Mouse (Mus musculus): ENCODE measurements at regions not wholly inside any gene's neighbourhood (a gene's known extent, or its start where the extent isn't known, plus 50 kb on each side); places are given as distances from the start of the nearest gene placed in this dataset.

DNA sequence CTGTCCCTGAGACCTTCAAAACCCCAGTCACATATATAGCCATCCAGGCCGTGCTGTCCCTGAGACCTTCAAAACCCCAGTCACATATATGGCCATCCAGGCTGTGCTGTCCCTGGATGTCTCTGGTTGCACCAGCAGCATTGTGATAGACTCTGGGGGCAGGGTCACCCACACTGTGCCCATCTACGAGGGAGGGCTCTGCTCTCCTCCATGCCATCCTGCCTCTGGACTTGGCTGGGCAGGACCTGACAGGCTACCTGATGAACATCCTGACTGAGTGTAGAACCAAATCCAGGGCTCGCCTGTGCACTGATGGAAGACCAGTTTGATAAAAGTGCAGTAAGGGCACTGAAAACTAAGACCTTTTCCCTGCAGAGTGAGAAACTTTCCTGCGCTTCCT lies 63.1 kb upstream of the S1pr3 start:
- DNase-seq: no peak

DNA sequence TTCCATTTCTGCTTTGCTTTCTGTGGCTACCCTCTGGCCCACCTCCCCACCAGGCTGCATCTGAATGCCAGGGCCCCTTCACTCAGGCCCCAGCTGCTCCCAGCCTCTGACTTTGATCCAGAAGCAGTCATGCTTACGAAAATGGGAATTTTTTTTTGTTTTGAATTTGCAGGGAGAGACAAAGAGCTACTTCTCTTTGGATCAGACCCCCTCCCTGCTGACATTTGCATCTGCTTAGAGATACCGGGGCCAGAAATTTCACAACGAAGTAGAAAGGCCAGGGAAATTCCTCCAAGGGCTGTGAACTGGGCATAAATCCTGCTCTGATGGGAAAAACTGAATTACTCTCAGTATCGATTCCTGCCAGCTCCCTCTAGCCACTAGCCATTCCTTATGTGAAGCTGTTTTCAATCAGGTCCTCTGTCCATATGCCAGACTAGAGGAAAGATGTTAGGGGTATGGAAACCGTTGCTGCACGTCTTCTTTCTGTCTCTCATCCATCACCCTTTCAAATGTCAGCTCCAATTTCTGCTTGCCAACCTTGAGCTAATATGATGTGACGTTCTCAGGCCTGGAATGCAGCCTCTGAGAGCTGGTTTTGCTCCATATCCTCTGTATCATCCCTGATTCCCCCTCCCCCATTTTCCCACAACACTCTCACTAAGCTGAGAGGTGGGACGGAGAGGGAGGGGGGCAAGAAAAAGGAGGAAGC lies 62.4 kb upstream of the S1pr3 start:
- no peak for DNase-seq

DNA sequence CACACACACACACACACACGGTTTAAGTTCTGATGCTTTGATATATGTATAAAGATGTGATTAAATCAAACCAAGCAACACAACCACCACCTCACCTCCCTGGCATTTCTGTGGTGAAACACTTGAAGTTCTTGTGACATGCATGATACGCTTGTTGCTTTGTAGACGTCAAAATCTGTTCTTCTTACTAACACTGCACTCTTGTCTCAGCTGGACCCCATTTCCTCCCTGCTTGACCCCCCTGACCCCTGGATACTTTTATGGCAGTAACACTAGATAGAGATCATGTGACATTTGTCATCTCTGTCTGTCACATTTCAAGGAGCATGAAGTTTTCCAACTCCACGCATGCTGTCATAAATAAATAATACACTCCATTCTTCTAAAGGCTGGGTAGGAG lies 59.7 kb upstream of the S1pr3 start:
- no peak for DNase-seq

DNA sequence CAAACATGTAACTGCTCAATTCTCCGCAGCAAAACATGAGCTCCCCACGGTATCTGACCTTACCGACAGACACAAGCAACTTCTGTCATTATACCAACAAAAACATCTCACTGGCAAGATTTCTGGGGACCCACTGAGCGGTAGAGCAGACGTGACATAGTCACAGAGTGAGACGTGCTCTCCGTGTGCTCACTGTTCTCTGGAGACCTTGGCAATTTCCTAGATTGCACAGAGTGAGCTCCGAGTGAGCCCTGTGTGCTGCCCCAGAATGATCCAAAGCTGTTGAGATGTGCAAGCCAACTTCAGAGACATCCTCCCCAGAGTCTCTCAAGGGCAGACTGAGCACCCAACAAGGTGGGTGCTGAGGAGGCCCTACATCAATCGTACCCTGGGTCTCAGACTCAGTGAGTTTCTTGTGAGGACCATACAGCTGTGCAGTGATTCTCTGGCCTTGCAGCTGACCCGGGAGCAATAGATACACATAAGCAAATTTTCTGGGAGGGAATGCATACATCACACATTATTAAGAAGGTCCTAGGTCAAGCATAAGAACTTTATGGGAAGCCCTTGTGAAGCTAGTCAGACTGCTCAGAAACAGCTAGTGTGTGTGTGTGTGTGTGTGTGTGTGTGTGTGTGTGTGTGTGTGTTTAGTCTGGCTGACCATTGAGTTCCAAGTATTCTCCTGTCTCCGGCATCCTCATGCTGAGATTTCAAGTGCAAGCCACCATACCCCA lies 58.5 kb upstream of the S1pr3 start:
- DNase-seq: no peak

DNA sequence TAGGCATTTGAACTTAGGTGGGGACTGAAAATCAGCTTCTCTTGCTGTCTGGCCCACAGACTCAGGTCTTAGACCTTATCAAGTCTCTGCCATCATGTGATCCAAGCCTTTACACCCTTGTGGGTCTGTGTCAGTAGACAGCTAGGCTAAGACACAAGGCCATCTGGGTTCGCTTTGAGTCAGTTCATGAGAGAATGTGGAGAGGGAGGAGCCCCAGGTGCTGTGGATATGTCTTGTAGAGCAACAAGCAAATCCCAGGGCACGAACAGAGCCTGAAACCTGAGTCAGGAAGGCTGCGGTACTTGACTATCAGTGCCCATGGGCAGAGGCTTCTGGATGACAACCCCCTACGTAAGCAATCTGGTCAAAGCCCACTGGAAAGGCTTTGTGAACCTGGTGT lies 55.6 kb upstream of the S1pr3 start:
- DNase-seq: no peak

DNA sequence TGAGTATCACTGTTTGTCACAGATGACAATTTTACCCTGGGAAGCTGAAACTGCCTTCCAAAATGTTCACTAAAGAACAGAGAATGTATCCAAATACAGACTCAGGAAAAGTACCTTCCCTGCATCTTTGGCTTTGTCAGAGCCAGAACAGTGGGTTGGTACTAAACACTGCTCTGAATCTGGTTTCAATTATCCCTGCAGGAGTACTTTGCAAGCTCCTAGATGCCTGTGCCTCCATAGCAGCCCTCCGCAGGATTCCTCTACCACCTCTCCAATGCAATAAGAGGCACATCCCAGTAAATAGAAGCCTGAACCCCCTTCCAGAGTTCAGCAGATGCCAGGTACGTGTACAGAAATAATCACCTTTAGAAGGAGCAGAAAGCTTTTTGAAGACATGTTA lies 52.9 kb upstream of the S1pr3 start:
- DNase-seq: no peak
